Mouse (Mus musculus): Measurements from ENCODE around the gene Mef2b. TPM values are rescaled to one million over a fixed set of nuclear protein-coding genes. Genes with fewer than 3 reads are reported as not detected.

Gene Mef2b
- polyA plus RNA-seq (2015; fragmentation: Nextera tagmentation; extraction: Ambion mirVana), result 0.24 and 0.37 TPM in 2 replicates

GRCm38 (mm10) chr8:70139026-70139857, at the start of gene Mef2b, which contains the start of the genes Rfxank and Borcs8:
TSS of gene Mef2b (plus strand) at chr8:70139711.
TSS of gene Rfxank (minus strand) at chr8:70139154.
TSS of gene Borcs8 (plus strand) at chr8:70139499.

GRCm38 (mm10) chr8:70120667-70121066, 18.8 kb upstream of the Mef2b start, which contains the start of gene Ncan:
TSS of gene Ncan (minus strand) at chr8:70120873.

GRCm38 (mm10) chr8:70131166-70131883, 8.2 kb upstream of the Mef2b start, which contains the start of gene Nr2c2ap:
TSS of gene Nr2c2ap (plus strand) at chr8:70131333.

GRCm38 (mm10) chr8:70172043-70172681, 32.7 kb downstream of the Mef2b start, which contains the start of gene Tmem161a:
TSS of gene Tmem161a (plus strand) at chr8:70172356.

GRCm38 (mm10) chr8:70212112-70213055, 72.9 kb downstream of the Mef2b start, which contains the start of gene Slc25a42:
TSS of gene Slc25a42 (minus strand) at chr8:70212305.

Small RNA genes lying within 50 kb of the gene (microRNA-seq; reads per million reads assigned to microRNA genes)
- not detected for gene Mir7066

Other genes with a start within 250 kb of the Mef2b start
- 2.2 and 2.3 TPM in 2 replicates for gene Tssk6, start 237.5 kb upstream of the Mef2b start, polyA plus RNA-seq (2015; fragmentation: Nextera tagmentation; extraction: Ambion mirVana)
- 222 and 227 TPM in 2 replicates for gene Ndufa13, start 237.2 kb upstream of the Mef2b start, polyA plus RNA-seq (2015; fragmentation: Nextera tagmentation; extraction: Ambion mirVana)
- 1.3 and 2.2 TPM in 2 replicates for gene Yjefn3, start 237.0 kb upstream of the Mef2b start, polyA plus RNA-seq (2015; fragmentation: Nextera tagmentation; extraction: Ambion mirVana)
- gene Gatad2a, start 143.3 kb upstream of the Mef2b start, polyA plus RNA-seq (2015; fragmentation: Nextera tagmentation; extraction: Ambion mirVana), result 26.5 and 27.4 TPM in 2 replicates
- 26.6 and 28.0 TPM in 2 replicates for gene Mau2, start 97.0 kb upstream of the Mef2b start, polyA plus RNA-seq (2015; fragmentation: Nextera tagmentation; extraction: Ambion mirVana)
- 22.9 and 23.3 TPM in 2 replicates for gene Sugp1, start 96.9 kb upstream of the Mef2b start, polyA plus RNA-seq (2015; fragmentation: Nextera tagmentation; extraction: Ambion mirVana)
- 0.14 TPM in 1 of 2 replicates, not detected in the other for gene Tm6sf2, start 66.8 kb upstream of the Mef2b start, polyA plus RNA-seq (2015; fragmentation: Nextera tagmentation; extraction: Ambion mirVana)
- 0.04 TPM in 2 replicates for gene Hapln4, start 56.3 kb upstream of the Mef2b start, polyA plus RNA-seq (2015; fragmentation: Nextera tagmentation; extraction: Ambion mirVana)
- 0.10 and 0.16 TPM in 2 replicates for gene Ncan, start 18.8 kb upstream of the Mef2b start, polyA plus RNA-seq (2015; fragmentation: Nextera tagmentation; extraction: Ambion mirVana)
- gene Nr2c2ap, start 8.4 kb upstream of the Mef2b start, polyA plus RNA-seq (2015; fragmentation: Nextera tagmentation; extraction: Ambion mirVana), result 29.3 and 31.3 TPM in 2 replicates
- gene Rfxank, start 557 bp upstream of the Mef2b start, polyA plus RNA-seq (2015; fragmentation: Nextera tagmentation; extraction: Ambion mirVana), result 7.5 and 7.9 TPM in 2 replicates
- gene Borcs8, start 212 bp upstream of the Mef2b start, polyA plus RNA-seq (2015; fragmentation: Nextera tagmentation; extraction: Ambion mirVana), result 30.9 and 33.6 TPM in 2 replicates
- 38.0 and 43.3 TPM in 2 replicates for gene Tmem161a, start 32.6 kb downstream of the Mef2b start, polyA plus RNA-seq (2015; fragmentation: Nextera tagmentation; extraction: Ambion mirVana)
- gene Slc25a42, start 72.6 kb downstream of the Mef2b start, polyA plus RNA-seq (2015; fragmentation: Nextera tagmentation; extraction: Ambion mirVana), result 2.6 and 2.7 TPM in 2 replicates
- 11.8 and 12.9 TPM in 2 replicates for gene Sugp2, start 94.5 kb downstream of the Mef2b start, polyA plus RNA-seq (2015; fragmentation: Nextera tagmentation; extraction: Ambion mirVana)
- 13.7 and 14.2 TPM in 2 replicates for gene Armc6, start 94.8 kb downstream of the Mef2b start, polyA plus RNA-seq (2015; fragmentation: Nextera tagmentation; extraction: Ambion mirVana)
- gene Homer3, start 143.1 kb downstream of the Mef2b start, polyA plus RNA-seq (2015; fragmentation: Nextera tagmentation; extraction: Ambion mirVana), result 17.3 and 19.4 TPM in 2 replicates
- 27.6 and 29.6 TPM in 2 replicates for gene Ddx49, start 162.8 kb downstream of the Mef2b start, polyA plus RNA-seq (2015; fragmentation: Nextera tagmentation; extraction: Ambion mirVana)
- 272 and 328 TPM in 2 replicates for gene Cope, start 162.8 kb downstream of the Mef2b start, polyA plus RNA-seq (2015; fragmentation: Nextera tagmentation; extraction: Ambion mirVana)
- gene Cers1, start 176.1 kb downstream of the Mef2b start, polyA plus RNA-seq (2015; fragmentation: Nextera tagmentation; extraction: Ambion mirVana), result 0.99 and 1.0 TPM in 2 replicates
- gene Gdf1, start 190.1 kb downstream of the Mef2b start, polyA plus RNA-seq (2015; fragmentation: Nextera tagmentation; extraction: Ambion mirVana), result 0.39 and 0.50 TPM in 2 replicates
- 8.0 and 8.6 TPM in 2 replicates for gene Upf1, start 213.6 kb downstream of the Mef2b start, polyA plus RNA-seq (2015; fragmentation: Nextera tagmentation; extraction: Ambion mirVana)
- gene Comp, start 233.8 kb downstream of the Mef2b start, polyA plus RNA-seq (2015; fragmentation: Nextera tagmentation; extraction: Ambion mirVana), result 0.15 and 0.18 TPM in 2 replicates

All from urinary bladder, postnatal 0 days (tissue).